Mouse (Mus musculus) olfactory bulb, adult 2 months (tissue): ENCODE measurements around the gene Phb.

Source experiments
- CTCF ChIP-seq: fragments of 200-500 bp; IDR thresholded peaks from 2 replicates; pipeline ENCODE4 v1.5.1; 2012; ENCODE audit warnings: low read depth, mild to moderate bottlenecking, low read length, moderate library complexity; ENCODE audit not compliant: insufficient read depth
- POLR2A ChIP-seq: fragments of 200-500 bp; IDR thresholded peaks from 2 replicates; pipeline ENCODE4 v1.6.1; 2012; ENCODE audit warnings: mild to moderate bottlenecking, low read depth, low read length, moderate library complexity; ENCODE audit not compliant: insufficient read depth

DNA sequence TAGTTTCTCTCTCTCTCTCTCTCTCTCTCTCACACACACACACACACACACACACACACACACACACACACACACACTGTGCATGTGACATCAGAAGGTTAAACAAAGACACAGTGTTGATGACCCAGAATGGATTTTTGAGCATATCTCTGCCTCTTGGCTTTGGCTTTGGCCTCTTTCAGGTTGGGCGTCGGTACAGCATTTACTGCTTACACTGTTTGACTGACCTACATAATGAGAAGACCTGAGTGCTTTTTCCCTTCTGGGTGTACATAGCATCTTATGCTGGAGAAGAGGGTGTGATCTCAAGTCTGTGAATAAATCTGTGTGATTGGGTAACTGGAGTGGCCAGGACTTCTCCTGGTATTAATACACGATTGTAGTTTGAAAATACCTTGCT is 52.6 kb downstream of the Phb start:
- TF ChIP-seq POLR2A (no peak), CTCF (no peak)
